Mouse (Mus musculus): Measurements from ENCODE around the gene Mgat3. TPM values are rescaled to one million over a fixed set of nuclear protein-coding genes. Genes with fewer than 3 reads are reported as not detected.
A peak's percentile ranks its signal among the peaks of the same experiment; 100 is the strongest.

Gene Mgat3
- polyA plus RNA-seq (2015; fragmentation: Nextera tagmentation; extraction: Ambion mirVana) = 12.2 and 13.1 TPM in 2 replicates

DNA sequence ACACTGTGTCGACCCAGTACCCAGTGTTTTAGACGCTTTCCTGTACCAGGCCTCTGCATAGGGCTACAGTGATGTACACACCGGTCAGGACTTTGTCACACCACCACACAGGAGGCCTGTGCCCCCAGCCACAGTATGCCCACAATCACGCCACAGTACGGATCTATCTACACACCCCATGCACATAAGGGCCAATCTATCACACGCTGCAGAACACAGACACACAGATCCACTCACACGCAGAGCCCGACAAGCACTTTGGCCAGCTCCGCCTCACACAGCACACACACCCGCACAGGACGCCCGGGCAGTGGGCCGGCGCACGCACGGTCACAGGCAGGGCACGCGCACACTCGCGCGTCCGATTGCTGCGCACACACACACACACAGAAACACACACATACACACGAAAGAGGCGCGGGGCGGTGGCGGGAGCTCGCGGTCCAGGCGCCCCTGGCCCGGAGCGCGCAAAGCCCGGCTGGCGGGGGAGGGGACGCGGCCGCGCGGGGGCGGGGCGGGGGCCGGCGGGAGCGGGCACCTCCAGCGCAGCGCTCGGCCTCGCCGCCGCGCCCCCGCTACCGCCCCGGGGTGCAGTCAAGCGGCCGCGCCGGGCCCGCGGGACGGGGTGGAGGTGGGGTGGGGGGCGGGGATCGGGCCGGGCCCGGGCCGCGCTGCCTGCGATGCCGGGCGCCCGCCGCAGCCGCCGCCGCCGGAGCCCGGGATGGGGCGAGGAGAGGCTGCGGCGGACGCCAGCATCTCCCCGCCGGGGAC, at the start of gene Mgat3:
TSS of gene Mgat3 (plus strand) at position 721 of the 771 bp plus-strand sequence.
- 3% methylated on average over 45 of the region's 85 CpGs for WGBS
- ATAC-seq = peak; percentile 66
- Histone ChIP-seq H3K27ac (ENCODE audit: low read depth, low read length) (peak within 1 kb of the TSS; percentile 62), H3K27me3 (replicated peaks; ENCODE audit: control insufficient read depth, insufficient read depth, low read length) (no peaks in the 10 kb centered on the region), H3K4me3 (ENCODE audit: low read depth, low read length) (peak within 1 kb of the TSS; percentile 72), H3K36me3 (ENCODE audit: control insufficient read depth, insufficient read depth) (no peaks in the 10 kb centered on the region), H3K4me2 (replicated peaks; ENCODE audit: low read depth) (peak within 1 kb of the TSS; percentile 93), H3K9ac (ENCODE audit: low read depth, low read length) (peak within 1 kb of the TSS; percentile 74), H3K9me3 (ENCODE audit: control insufficient read depth) (no peaks in the 10 kb centered on the region), H3K4me1 (replicated peaks; ENCODE audit: control insufficient read depth, insufficient read depth, low read length) (no peaks in the 10 kb centered on the region; the same call in 1 of the 2 replicates)
- TF ChIP-seq CTCF (IDR thresholded peaks at IDR 0.05; ENCODE audit: low read depth) = no peak

DNA sequence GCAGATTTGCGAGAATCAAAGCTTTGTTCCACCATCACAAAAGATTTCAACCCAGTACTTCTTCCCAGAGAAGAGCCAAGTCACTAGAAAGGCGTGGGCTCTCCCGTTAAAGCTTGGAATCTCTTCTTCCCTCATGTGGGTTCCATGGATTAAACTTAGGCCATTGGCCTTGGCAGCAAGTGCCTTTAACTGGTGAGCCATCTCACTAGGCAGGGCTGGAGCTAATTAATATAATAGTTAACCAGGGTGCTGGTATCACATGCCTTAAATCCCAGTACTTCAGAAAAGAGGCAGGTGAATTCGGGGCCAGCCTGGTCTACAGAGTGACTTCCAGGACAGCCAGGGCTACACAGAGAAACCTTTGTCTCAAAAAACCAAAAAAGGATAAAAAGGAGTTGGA, 48.9 kb upstream of the Mgat3 start:
- H3K27me3 ChIP-seq (replicated peaks; ENCODE audit: control insufficient read depth, insufficient read depth, low read length) = no peaks in the 10 kb centered on the region

DNA sequence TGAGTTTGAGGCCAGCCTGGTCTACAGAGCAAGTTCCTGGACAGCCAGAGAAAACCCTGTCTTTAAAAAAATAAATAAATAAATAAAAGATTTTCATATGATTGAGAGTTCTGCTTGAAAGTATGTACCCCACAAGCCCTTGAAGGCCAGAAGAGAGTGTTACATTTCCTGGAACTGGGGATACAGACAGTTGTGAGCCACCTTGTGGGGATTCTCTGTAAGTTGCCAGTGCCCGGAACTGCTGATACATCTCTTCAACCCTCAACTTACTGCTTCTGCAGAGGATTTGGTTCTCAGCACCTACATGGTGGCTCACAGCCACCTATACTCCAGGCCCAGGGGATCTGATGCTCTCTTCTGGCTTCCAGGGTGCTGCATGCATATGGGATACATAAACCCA, 46.3 kb upstream of the Mgat3 start:
- Histone ChIP-seq H3K27me3 (replicated peaks; ENCODE audit: control insufficient read depth, insufficient read depth, low read length) (no peaks in the 10 kb centered on the region), H3K4me3 (ENCODE audit: low read depth, low read length) (no peak overlapping the region), H3K4me2 (replicated peaks; ENCODE audit: low read depth) (no peak overlapping the region), H3K9me3 (ENCODE audit: control insufficient read depth) (no peaks in the 10 kb centered on the region), H3K27ac (ENCODE audit: low read depth, low read length) (no peak overlapping the region), H3K36me3 (ENCODE audit: control insufficient read depth, insufficient read depth) (no peaks in the 10 kb centered on the region), H3K9ac (ENCODE audit: low read depth, low read length) (no peak overlapping the region), H3K4me1 (replicated peaks; ENCODE audit: control insufficient read depth, insufficient read depth, low read length) (no peaks in the 10 kb centered on the region)
- no peak for ATAC-seq
- WGBS = 66% methylated on average over 1 of the region's 1 CpGs
- TF ChIP-seq CTCF (IDR thresholded peaks at IDR 0.05; ENCODE audit: low read depth) = peak; percentile 61

More for the DNA sequence above, 48.9 kb upstream of the Mgat3 start:
- no peak for ATAC-seq
- Histone ChIP-seq H3K36me3 (ENCODE audit: control insufficient read depth, insufficient read depth) (no peaks in the 10 kb centered on the region), H3K4me3 (ENCODE audit: low read depth, low read length) (no peak overlapping the region), H3K4me1 (replicated peaks; ENCODE audit: control insufficient read depth, insufficient read depth, low read length) (no peaks in the 10 kb centered on the region), H3K27ac (ENCODE audit: low read depth, low read length) (no peak overlapping the region), H3K4me2 (replicated peaks; ENCODE audit: low read depth) (no peak overlapping the region), H3K9ac (ENCODE audit: low read depth, low read length) (no peak overlapping the region), H3K9me3 (ENCODE audit: control insufficient read depth) (no peaks in the 10 kb centered on the region)
- TF ChIP-seq CTCF (IDR thresholded peaks at IDR 0.05; ENCODE audit: low read depth) = no peak
- 73% methylated on average over 4 of the region's 4 CpGs for WGBS

DNA sequence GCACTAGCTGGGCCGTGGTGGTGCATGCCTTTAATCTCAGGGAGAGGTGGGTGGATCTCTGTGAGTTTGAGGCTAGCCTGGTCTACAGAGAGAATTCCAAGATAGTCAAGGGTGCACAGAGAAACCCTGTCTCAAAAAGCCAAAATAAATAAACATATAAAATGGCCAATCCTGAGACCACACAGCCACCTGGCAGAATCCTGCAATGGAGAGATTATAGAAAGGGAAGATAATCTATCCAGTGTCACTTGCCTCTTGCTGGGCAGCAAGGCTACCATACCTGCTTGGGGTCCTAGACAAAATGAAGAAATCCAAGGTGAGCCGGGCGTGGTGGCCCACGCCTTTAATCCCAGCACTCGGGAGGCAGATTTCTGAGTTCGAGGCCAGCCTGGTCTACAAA, 43.5 kb upstream of the Mgat3 start:
- Histone ChIP-seq H3K4me2 (replicated peaks; ENCODE audit: low read depth) (no peak overlapping the region), H3K9me3 (ENCODE audit: control insufficient read depth) (no peaks in the 10 kb centered on the region), H3K27ac (ENCODE audit: low read depth, low read length) (no peak overlapping the region), H3K27me3 (replicated peaks; ENCODE audit: control insufficient read depth, insufficient read depth, low read length) (no peaks in the 10 kb centered on the region), H3K9ac (ENCODE audit: low read depth, low read length) (no peak overlapping the region), H3K36me3 (ENCODE audit: control insufficient read depth, insufficient read depth) (no peaks in the 10 kb centered on the region), H3K4me1 (replicated peaks; ENCODE audit: control insufficient read depth, insufficient read depth, low read length) (peaks cover 13% of the 10 kb centered on the region), H3K4me3 (ENCODE audit: low read depth, low read length) (no peak overlapping the region)
- 88% methylated on average over 6 of the region's 6 CpGs for WGBS
- no peak for ATAC-seq
- no peak for TF ChIP-seq CTCF (IDR thresholded peaks at IDR 0.05; ENCODE audit: low read depth)

DNA sequence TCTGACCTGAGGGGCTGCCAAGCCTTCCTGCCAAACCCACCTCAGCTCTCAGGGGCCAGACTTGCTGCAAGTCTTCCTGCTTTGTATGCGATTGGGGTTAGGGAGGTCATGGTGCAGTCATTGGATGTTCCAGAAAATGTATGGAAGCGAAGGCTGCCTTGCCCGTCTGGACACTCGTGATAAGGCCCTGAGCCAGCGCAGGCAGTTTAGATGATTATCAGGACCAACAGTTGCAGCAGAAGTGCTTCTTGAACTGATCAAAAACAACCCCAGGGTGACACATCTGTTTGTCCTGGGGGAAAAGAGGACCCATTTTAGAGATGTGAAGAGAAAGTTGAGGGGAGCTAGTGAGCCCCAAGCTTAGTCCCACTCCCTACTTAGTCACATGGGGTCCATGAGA, 42.8 kb upstream of the Mgat3 start:
- WGBS = 58% methylated on average over 5 of the region's 5 CpGs
- no peak for ATAC-seq
- no peak overlapping the region for H3K27ac ChIP-seq (ENCODE audit: low read depth, low read length)

DNA sequence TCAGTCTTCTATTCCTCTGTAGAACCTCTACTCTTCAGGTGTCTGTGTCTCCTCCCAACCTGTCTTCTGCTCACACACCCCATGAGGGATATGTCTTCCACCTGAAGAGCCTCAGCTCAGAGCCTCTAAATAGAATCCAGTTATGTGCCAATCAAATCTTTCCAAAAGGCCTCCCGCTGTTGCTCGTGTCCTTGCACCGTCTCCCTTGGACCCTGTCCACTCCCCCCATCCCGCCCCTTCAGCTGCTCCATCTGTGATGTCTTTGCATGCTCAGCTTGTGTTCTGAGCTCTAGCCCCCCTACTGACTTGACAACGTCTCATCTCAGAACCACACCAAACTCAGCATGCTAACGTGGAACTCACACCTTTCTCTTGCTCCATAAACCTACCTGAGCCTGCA, 42.1 kb upstream of the Mgat3 start:
- no peak overlapping the region for H3K27ac ChIP-seq (ENCODE audit: low read depth, low read length)
- ATAC-seq = no peak
- no peak overlapping the region for H3K4me2 ChIP-seq (replicated peaks; ENCODE audit: low read depth)
- H3K36me3 ChIP-seq (ENCODE audit: control insufficient read depth, insufficient read depth) = no peaks in the 10 kb centered on the region
- no peak overlapping the region for H3K4me3 ChIP-seq (ENCODE audit: low read depth, low read length)
- WGBS = 83% methylated on average over 6 of the region's 6 CpGs
- H3K4me1 ChIP-seq (replicated peaks; ENCODE audit: control insufficient read depth, insufficient read depth, low read length) = peaks cover 13% of the 10 kb centered on the region
- H3K9me3 ChIP-seq (ENCODE audit: control insufficient read depth) = no peaks in the 10 kb centered on the region
- no peaks in the 10 kb centered on the region for H3K27me3 ChIP-seq (replicated peaks; ENCODE audit: control insufficient read depth, insufficient read depth, low read length)
- TF ChIP-seq CTCF (IDR thresholded peaks at IDR 0.05; ENCODE audit: low read depth) = no peak
- no peak overlapping the region for H3K9ac ChIP-seq (ENCODE audit: low read depth, low read length)

More for the DNA sequence above, 42.8 kb upstream of the Mgat3 start:
- Histone ChIP-seq H3K4me2 (replicated peaks; ENCODE audit: low read depth) (no peak overlapping the region), H3K27me3 (replicated peaks; ENCODE audit: control insufficient read depth, insufficient read depth, low read length) (no peaks in the 10 kb centered on the region), H3K4me3 (ENCODE audit: low read depth, low read length) (no peak overlapping the region), H3K9ac (ENCODE audit: low read depth, low read length) (no peak overlapping the region), H3K4me1 (replicated peaks; ENCODE audit: control insufficient read depth, insufficient read depth, low read length) (peaks cover 13% of the 10 kb centered on the region), H3K36me3 (ENCODE audit: control insufficient read depth, insufficient read depth) (no peaks in the 10 kb centered on the region), H3K9me3 (ENCODE audit: control insufficient read depth) (no peaks in the 10 kb centered on the region)
- no peak for TF ChIP-seq CTCF (IDR thresholded peaks at IDR 0.05; ENCODE audit: low read depth)

Data from intestine, postnatal 0 days (tissue).